Mouse (Mus musculus) lung, postnatal 14 days (tissue): ENCODE results near the gene Arhgef10l.

Experiments
- DNase-seq: peaks from one replicate; pipeline ENCODE4 v3.0.0; 2021

Arhgef10l gene

DNA sequence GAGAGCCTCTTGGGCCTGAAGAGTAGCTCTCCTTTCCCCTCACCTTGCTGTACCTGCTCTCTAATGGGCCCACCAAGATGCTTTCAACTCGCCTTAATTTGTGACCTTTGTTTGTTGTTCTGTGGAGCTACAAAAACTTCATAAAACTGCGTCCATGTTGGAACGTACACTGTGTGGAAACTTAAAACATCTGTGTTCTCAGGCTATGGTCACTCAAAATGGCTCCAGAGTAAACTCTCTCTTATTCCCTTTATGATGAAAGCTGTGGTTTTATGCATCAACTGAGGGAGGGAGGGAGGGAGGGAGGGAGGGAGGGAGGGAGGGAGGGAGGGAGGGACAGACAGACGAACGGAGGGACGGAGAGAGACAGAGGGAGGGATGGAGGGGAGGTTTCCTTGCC lies 35.7 kb downstream of the Arhgef10l start:
- no peak for DNase-seq

DNA sequence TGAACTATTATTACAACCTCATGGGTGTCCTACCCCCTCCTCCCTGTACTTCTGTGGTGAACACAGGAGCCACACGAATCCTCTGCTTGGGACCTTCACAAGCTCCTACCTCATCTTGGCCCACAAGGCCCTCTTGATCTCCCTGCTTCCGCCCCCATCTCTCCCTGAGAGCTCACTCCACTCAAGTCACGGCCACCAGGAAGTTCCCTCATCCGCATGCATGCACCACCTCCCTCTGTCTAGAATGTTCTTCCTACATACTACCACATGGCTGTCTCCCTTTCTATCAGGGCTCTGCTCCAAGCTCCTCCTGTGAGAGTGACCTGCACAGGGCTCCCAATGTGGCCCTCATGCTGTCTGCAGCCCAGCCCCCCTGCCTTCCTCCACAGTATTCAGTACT lies 36.8 kb downstream of the Arhgef10l start:
- no peak for DNase-seq

DNA sequence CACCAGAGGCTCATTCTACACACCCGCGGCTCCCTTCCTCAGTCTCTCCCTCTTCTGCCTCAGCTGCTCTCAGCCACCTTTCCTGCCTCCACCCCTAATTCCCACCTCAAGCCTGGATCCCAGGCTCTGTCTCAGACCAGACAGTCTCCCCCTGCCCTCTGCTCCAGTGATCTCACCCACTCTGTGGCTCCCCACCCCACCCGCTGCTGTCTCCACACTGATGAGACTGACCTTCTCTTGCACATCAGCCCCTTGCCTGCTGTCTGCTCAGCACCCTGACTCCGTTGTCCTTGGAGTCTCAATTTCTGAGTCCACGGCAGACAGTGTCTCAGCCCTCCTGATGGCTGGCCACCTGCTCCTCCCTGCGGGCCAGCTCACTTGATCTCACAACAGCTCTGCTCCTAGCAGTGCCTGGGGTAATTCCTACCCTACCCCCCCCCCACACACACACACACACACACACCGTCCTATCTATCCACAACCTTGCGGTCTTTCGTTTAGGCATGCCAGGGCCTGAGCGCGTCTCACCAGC lies 37.3 kb downstream of the Arhgef10l start:
- DNase-seq, result no peak

DNA sequence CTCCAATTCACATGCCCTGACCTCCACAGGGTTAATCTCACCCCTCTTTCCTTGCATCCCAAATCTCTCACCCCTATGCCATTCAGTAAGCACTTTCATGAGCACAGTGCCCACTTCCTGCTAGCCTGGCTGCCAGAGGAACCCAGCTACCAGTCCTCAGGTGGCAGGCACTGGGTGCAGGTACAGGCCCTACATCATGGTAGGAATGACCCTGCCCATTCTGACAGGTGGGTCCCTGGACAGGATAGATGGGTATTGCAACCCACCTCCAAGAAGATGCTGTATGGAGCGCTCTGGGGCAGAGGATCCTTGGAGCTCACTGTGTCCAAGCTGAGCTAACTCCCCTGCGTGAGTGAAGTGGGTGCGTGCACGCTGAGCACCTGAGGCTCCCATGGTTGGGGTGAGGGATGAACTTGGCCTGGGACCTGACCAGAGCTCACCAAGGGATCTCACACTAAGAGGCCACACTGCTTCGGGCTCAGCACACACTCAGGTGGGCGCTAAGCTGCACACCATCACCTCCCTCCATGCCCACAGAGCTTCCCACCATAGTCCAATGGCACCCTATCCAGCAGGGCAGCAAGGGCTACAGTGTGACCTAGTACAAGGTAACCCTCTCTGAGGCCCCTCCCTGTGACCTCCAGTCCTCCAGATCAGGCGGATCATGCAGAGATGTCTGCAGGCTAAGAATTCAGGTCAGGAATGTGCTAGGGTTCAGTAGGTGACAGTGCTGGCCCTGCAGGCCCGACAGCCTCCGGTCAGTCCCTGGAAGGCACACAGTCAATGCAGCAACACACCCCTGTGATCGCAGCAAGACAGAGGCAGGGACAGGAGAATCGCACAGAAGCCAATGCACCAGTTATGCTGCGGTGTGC lies 39.9 kb downstream of the Arhgef10l start:
- no peak for DNase-seq

DNA sequence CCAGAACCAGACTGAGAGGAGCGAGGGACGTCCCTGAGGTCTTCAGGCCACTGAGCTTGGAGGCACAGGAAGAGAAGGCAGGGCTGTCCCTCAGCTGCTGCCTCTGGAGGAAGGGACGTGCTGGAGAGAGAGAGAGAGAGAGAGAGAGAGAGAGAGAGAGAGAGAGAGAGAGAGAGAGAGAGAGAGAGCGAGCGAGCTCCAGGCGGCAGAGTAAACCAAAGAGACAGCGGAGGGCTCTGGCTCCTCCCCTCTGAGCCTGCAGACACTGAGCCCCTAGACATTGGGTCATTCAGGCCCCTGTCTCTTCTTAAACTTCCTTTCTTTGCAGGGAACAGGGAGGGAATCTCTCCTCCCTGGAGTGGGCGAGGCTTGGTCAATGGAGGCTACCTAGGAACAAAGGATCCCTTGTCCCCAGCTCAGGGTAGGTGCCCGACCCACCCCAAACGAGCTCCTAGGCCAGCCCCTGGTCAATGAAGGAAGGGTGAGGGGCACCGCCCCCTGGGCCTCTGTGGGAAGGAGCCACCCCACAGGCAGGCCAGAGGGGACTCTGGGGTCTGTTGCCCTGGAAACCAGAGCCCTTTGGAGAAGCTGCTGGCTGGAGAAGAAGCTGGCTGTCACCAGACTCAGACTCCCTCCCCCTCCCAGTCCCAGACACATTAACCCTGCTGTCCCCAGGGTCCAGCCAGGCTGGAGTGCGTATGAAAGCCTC lies 41.2 kb downstream of the Arhgef10l start:
- DNase-seq, result peak; percentile 34

DNA sequence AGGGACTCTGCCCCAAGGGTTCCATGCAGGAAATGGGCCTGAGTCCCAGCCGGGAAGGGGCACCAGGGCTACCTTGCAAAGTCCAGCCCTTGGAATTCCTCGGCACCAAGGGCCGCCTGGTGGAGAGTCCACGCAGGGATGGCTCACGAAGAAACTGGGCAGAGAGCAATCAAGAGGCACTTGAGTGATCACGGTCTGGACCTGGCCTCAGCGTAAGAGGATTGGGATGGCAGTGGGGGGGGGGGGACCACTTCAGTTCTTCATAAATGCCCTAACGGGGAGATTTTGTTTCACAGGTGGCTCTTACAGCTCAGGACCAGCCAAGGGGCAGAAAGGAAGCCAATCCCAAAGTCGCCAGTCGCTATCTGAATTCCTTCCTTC lies 41.7 kb downstream of the Arhgef10l start:
- no peak for DNase-seq

DNA sequence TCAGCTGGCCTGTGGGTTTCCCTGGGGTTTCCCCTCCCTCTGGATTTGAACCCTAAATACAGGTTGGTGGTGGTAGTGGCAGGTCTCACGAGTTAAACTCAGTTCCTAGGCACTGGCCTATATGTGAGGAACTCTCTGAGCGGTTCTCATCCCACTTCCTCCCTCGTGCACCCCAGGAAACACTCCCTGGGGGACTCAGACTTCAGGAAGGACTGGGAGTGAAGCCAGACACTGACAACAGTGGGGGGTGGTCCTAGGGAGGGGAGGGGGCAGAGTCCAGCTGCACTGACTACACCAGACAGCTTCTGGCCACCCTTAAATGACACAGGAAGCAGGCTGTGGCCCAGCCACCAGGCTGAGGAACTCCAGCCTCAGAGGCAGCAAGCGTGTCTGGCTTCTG lies 43.0 kb downstream of the Arhgef10l start:
- no peak for DNase-seq

DNA sequence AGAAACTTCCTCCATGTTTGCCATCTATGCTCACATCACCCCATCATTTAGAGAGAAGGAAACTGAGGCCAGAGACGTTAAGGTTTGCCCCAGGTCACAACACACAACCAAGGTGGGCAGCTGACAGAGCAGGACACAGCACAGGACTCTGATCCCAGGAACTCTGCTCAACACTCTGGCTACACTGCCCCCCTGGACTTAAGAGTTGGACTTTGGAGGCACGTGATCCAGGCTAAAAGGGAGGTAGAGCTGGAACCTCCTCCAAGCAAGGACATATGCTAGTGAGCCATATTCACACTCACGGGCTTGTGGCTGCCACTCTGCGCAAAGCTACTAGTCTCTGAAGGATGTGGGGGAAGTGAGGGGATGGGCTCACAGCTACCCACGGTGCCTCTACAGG lies 45.3 kb downstream of the Arhgef10l start:
- DNase-seq, result no peak

DNA sequence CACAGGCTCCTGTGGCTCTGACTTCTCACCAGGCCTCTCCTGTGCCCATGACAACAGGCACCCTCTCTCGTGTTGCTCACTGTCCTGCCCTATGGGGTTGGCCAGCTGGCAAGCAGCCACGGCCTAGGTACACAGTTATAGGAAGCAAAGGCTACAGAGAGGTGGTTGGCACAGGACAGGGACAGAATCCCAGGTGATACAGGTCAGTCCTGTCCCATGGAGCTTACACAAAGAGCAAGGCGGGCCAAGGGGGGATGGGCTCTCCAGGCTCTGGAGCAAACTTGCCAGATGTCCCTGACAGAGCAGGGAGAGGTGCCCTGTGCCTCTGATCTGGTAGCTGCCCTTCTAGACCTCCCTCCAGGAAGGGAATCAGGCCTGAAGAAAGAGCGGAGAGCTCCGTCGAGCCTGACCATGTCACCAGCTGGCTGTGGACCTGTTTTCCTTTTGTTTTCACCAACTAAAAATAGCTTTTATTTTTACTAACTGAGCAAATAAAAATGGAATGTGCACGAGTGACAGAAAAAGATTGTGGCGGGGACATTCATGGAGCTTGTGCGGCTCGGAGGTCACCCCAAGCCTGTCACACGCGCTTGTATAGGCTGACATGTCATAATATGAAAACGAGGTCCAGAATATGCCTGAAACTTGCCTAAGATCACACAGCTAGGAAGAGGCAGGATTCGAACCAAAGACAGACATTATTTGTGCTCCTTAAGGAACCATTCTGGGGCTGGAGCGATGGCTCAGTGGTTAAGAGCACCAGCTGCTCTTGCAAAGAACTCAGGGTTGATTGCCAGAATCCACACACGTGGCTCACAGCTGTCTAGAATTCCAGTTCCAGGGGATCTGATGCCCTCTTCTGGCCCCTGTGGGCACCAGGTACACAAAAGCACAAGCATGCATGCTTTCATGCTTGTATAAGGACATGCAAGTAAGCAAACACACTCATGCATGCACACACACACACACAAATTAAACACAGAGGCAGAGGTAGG lies 48.1 kb downstream of the Arhgef10l start:
- DNase-seq, result peak; percentile 57

DNA sequence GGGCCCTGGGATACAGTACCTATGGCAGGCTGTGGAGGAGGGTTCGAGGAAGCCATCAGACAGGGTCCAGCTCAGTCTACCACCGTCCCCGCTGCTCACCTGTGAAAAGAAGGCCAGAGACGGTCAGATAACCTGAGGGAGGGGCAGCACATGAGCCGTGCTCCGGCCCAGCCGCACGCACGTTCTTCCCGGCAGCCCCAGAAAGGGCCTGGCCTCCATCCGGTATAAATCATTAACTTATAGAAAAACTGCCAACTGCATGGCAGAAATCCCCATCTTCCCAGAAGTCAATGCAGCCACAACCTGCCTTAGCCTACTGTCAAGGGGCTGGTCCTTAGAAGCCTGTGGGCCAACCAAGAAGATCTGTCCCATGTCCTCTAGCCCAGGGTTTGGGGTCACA lies 48.9 kb downstream of the Arhgef10l start:
- no peak for DNase-seq

DNA sequence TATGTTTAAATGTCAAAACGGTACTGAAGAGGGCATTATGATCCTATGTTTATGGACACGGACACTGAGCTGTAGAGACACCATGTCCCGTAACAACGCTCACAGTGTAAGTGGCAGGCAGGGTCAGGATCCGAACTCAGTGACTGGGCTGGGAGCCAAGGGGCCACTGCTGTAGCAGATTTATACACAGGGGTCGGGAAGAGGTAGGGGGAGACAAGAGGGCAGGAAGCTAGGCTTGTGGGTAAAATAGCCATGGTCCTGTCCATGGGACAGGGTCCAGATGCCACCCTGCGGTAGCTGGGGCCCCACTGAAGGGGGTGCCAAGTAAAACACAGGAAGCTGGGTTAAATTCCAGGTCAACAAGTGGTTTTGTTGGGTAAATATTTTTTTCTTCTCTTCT lies 49.6 kb downstream of the Arhgef10l start:
- DNase-seq, result peak; percentile 22

DNA sequence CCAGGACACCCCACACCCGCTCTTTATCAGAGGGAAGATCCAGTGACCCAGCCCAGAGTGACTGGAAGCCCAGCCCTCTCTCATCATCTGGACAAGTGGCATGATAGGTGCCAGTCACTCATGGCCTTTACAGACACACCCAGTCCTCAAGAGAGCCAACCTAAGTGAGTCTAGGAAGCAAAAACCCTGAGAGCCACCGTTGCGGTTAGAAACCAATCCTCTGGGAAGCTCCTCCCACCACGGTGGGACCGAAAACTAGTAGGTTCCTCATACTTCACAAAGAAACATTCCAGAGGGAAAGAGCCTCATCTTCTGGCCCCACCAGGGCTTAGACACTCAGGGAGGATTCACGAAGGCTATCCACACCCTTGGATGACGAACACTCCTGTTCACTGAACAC lies 50.0 kb downstream of the Arhgef10l start:
- DNase-seq, result peak; percentile 24

DNA sequence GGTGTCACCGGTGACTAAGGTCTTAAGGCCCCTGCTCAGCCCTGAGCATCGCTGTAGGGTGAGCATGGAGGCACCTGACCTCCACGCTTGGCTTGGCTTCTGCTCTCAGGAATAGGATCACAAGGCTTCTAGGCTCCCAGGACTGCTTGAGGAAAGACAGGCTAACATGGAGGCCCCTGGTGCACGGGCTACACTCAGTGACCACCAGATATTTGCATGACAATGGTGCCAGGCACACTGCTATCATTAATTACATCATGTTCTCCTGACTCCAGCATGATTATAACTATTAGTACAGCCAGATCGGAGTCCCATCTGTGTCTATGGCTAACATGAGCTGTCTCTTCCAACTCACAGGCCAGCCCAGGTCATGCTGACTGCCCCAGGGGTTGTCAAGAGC lies 51.3 kb downstream of the Arhgef10l start:
- DNase-seq, result no peak

DNA sequence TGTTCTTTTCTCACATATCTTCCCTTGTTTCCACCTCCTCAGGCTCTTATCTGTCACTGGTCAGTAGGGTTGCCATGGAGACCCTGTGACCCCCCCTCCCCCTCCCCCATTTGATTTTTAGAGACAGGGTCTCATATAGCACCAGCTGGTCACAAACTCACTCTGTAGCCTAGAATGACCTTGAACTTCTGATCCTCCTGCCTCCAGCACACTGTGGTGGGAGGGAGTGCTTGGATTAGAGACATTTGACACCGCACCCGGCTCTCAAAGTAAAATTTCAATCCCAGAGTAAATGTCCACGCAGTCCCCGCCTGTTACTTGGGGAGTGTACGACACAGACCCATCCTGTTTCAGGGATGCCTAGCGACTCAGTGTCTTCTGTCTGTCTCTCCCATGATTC lies 51.7 kb downstream of the Arhgef10l start:
- no peak for DNase-seq

DNA sequence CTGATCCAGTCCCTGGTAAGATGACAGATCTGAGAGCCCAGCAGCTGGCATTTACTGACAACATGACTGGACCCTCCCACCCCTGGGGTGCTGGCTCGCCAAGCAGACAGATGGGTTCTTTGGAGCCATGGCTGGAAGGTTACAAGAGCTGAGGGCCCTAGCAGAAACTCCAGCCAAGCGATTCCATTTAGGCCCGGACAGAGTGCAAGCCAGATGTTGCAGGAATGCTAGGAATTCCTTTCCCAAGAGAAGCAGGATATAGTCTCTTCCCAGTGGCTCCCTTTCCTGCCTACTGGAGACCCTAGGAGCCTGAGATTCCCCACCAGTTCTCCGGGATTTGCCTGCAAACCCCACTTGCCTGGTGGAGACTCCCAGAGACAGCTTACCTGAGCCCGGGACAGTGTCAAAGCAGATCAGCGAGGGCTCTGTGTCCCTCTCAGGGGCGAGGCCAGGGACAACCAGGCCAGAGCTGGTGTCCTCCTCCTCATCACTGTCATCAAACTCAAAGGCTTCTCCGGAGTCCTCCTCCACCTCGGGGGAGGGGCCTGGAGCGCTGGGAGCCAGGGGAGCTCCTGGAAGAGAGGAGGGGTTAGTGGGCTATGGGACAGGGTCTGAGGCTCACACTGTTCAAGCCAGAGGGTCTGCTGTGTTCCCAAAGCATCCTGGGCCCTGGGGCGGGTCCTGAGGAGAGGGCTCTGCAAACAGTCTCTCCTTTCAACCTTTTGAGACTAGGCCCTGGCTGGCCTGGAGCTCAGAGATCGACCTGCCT lies 54.8 kb downstream of the Arhgef10l start:
- no peak for DNase-seq

DNA sequence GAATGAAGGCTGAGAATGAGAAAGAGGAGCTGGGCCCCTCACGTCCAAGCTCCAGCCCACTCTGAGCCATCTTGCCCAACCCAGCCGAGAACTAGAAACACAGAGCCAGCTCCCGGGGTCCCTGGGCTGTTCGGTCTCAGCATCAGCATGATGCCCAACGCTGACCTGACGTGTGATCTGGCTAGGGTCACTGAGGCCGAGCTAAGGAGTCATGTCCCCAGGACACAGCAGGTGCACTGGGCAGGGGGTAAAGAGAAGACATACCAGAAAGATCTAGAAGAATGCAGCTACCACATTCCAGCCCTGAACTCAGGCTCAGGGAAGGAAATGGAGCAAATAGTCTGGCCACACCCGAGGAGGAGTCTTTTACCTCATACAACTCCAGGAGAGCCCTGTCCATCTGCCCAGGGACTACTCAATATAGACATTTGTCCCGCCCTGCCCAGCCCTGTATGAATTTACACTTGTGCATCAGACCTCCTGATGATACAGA lies 57.5 kb downstream of the Arhgef10l start:
- DNase-seq, result no peak

DNA sequence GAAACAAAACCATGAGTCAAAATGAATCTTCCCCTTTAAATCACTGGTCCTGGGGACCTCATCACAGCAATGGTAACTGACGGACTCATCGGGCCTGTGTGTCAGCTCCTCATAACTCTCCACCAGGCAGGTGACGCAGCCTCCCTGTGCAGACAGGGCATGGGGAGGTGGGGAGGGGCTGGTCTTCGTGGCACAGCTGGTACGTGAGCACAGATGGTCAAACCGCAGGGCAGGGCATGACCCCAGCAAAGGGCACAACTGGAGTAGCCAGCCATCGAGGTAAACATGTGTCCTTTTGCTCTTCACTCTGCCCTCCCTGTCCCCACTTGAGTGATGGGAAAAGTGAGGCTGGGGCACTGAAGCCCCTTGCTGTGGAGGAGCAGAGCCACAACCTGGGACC lies 59.0 kb downstream of the Arhgef10l start:
- DNase-seq, result no peak

DNA sequence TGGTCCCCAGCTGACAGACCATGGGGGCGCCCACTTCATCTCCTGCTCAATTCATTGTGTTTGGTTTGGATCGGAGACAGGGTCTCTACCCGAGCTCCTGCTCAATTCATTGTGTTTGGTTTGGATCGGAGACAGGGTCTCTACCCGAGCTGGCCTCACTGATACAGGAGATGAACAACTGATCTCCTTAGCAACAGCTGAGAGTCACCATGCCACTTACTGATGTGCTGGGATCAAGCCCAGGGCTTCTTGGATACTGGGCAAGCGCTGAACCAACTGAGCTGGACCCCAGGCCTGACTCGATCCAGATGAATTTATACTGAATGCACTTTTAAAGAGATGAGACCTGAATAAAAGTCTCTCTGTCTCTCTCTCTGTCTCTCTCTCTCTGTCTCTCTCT lies 59.6 kb downstream of the Arhgef10l start:
- no peak for DNase-seq

DNA sequence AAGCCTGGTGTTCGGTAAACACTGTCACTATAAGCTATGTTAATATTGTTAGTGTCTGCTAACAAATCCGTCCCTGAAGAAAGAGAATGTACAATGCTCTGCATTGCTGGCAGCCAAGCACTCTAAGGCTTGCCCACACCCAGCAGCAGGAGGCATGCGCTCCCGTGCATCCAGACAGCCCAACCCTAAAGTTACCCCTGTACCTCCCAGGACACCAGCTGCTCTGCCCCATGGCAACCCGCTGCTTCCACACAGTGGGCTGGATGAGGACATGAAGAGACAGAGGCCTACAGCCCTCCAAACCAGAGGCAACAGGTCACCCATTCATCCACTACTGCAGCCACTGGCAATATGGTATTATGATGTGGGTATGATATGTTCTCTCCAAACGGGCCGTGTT lies 60.0 kb downstream of the Arhgef10l start:
- DNase-seq, result no peak

DNA sequence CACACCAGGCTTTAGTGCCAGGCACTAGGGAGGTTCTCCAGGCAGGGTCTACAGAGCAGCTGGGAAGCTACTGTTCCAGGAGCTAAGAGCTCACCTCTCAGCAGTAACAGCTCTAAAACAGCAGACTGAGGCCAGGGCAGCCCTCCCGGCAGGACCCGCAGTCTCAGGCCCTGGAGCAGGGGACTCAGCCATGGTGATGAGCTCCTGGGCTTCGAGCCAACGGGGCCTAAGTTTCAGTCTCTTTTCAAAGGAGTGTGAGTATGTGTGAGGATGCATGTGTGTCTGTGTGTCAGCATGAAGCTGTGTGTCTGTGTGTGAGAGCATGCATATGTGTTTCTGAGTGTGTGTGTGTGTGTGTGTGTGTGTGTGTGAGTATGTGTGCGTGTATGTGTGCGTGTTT lies 60.6 kb downstream of the Arhgef10l start:
- no peak for DNase-seq

DNA sequence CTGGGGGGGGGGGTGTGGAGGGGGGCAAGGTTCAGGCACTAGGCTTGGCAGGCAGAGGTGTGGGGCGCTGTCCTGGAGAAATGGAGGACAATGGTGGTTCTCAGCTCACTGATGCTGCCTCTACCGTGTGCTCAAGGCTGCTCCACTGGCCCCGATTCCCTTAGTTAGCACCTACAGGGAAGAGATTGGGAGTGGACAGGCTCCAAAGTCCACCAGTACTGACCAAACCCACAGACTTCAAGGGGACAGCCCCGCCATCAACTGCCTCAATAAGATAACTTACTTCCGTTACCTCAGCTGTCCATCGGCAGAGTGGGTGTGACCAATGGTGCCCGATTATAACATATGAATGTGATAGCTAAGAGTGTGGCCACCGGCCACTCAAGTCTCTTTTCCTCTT lies 61.3 kb downstream of the Arhgef10l start:
- no peak for DNase-seq

DNA sequence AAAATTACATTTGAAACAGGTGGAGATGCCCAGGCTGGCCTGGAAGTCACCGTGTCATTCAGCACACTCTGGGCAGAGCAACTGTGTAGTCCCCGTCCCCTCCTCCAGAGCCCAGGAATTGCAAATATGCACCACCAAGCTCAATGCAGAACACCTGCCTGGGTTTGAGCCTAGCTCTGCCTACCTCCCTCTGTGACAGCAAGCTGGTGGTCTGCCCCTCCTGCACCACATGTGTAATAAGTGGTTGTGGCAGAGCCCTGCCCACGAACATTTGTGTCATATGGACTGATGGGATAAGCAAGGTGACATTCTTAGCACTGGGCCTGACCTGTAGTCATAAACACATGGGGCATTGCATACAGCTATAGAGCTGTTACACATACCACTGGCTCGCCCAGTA lies 63.8 kb downstream of the Arhgef10l start:
- no peak for DNase-seq
